Mouse (Mus musculus) ES-Bruce4 (cell line): Measurements from ENCODE around the gene Ninl.

Source experiments
- CTCF ChIP-seq: IDR thresholded peaks from one replicate; pipeline ENCODE4 v1.8.1; 2011; ENCODE audit warnings: low read depth, low read length
- EP300 ChIP-seq: IDR thresholded peaks from 2 replicates; pipeline ENCODE4 v1.6.1; 2011; ENCODE audit warnings: low read depth, low read length; ENCODE audit not compliant: insufficient read depth
- POLR2A ChIP-seq: IDR thresholded peaks from one replicate; pipeline ENCODE4 v1.8.1; 2011; ENCODE audit warnings: low read length; ENCODE audit not compliant: insufficient read depth

GRCm38 (mm10) chr2:150973401-150974115 is 65.6 kb downstream of the Ninl start:
- TF ChIP-seq POLR2A (no peak), CTCF (no peak), EP300 (no peak)
